Mouse (Mus musculus) liver, embryonic 14.5 days (tissue): Measurements from ENCODE around the gene AW822073. TPM values are rescaled to one million over a fixed set of nuclear protein-coding genes. Genes with fewer than 3 reads are reported as not detected.

Experiments
- ATAC-seq: fragments of 200-750 bp; cut with Nextera tagmentation; 2 replicates; pipeline ENCODE4 v1.8.0; 2017; ENCODE audit warnings: moderate number of reproducible peaks, mild to moderate bottlenecking, moderate library complexity; ENCODE audit not compliant: insufficient read depth
- DNase-seq, 3 experiments: peaks; one replicate each; pipeline ENCODE4 v3.0.0-alpha.2; 2012 to 2013; ENCODE audit warnings: low read depth in 3 of 3, low spot score in 3 of 3
- H3K27ac ChIP-seq: fragments of 300-500 bp; sonication (generic); 2 replicates; pipeline ENCODE4 v1.5.1; 2014; ENCODE audit warnings: moderate library complexity, mild to moderate bottlenecking, control low read depth, inconsistent platforms
- H3K27me3 ChIP-seq: fragments of 300-500 bp; sonication (generic); 2 replicates; pipeline ENCODE4 v1.6.1; 2014; ENCODE audit warnings: mild to moderate bottlenecking, low read length, moderate library complexity; ENCODE audit not compliant: control insufficient read depth, insufficient read depth
- H3K36me3 ChIP-seq: fragments of 300-500 bp; sonication (generic); replicated peaks from 2 replicates; pipeline ENCODE4 v1.6.1; 2014; ENCODE audit warnings: low read depth; ENCODE audit not compliant: control insufficient read depth, insufficient read depth
- H3K4me1 ChIP-seq, 2 experiments: fragments of 200-500 bp in 1 of 2; fragments of 300-500 bp in 1 of 2; sonication (generic) in 1 of 2; replicated peaks; 2 replicates each; pipeline ENCODE4 v1.6.1; 2012 to 2014; ENCODE audit warnings: antibody characterized with exemption in 1 of 2, inconsistent platforms in 1 of 2, low read length in 1 of 2; ENCODE audit not compliant: control insufficient read depth in 2 of 2, insufficient read depth in 2 of 2
- H3K4me2 ChIP-seq: fragments of 300-500 bp; sonication (generic); 2 replicates; pipeline ENCODE4 v1.6.1; 2014; ENCODE audit warnings: low read depth, mild to moderate bottlenecking, control low read depth, moderate library complexity
- H3K4me3 ChIP-seq, 2 experiments: fragments of 200-500 bp in 1 of 2; fragments of 300-500 bp in 1 of 2; sonication (generic) in 1 of 2; 2 replicates each; pipeline ENCODE4 v1.5.1; 2012 to 2014; ENCODE audit warnings: low read depth in 2 of 2, low read length in 2 of 2, mild to moderate bottlenecking in 2 of 2, control low read depth in 1 of 2, inconsistent platforms in 1 of 2, moderate library complexity in 1 of 2; ENCODE audit not compliant: insufficient read depth in 1 of 2
- H3K9ac ChIP-seq: fragments of 300-500 bp; sonication (generic); replicated peaks from 2 replicates; pipeline ENCODE4 v1.6.1; 2014; ENCODE audit warnings: mild to moderate bottlenecking, control low read depth, moderate library complexity
- H3K9me3 ChIP-seq: fragments of 300-500 bp; sonication (generic); 2 replicates; pipeline ENCODE4 v1.6.1; 2016; ENCODE audit warnings: low read length, mixed read lengths; ENCODE audit not compliant: control insufficient read depth
- CTCF ChIP-seq: IDR thresholded peaks from 2 replicates; pipeline ENCODE4 v1.5.1; 2016; ENCODE audit warnings: antibody characterized with exemption, low read depth, control low read depth
- EP300 ChIP-seq: IDR thresholded peaks from 2 replicates; pipeline ENCODE4 v1.6.1; 2016; ENCODE audit warnings: antibody characterized with exemption, low read depth
- WGBS: fragments of 180-500 bp; shearing (Covaris S2); extraction: QIAGEN DNeasy Blood & Tissue Kit; methylation state at CpG from one replicate; pipeline ENCODE4 v1.1.7; 2014; ENCODE audit not compliant: insufficient replicate concordance; 5-methylcytosine and 5-hydroxymethylcytosine counted together
- polyA plus RNA-seq, 2 experiments: library from polyadenylated mRNA; depleted of rRNA in 1 of 2; stranded (reverse) in 1 of 2; unstranded in 1 of 2; fragments of >200 nt; fragmentation: Nextera tagmentation in 1 of 2; extraction: Ambion mirVana in 1 of 2; gene quantifications; 2 replicates each; pipeline versions ENCODE4 v1.2.1 to v1.2.3; 2012 to 2014

AW822073 gene
- polyA plus RNA-seq, 2 experiments: not detected

DNA sequence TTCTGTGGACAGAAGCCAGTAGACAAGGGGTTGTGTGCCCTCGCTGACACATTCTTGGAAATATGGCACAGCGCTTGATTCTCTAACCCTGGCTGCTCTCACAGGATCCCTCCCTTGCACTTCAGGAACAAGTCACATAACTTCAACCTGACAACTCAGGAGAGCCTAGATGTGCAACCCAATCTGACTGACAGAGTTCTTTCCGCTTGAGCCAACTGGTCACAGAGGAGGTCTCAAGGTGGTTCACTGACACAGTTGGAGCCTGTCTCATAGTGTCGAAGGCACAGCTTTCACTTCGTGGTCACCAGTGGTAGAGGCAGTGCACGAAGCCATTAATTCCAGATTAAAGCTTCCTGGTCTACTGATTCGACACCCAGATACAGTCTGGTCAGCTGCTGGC is 12.5 kb downstream of the AW822073 start:
- H3K9me3 ChIP-seq: no peaks in the 10 kb centered on the region
- H3K36me3 ChIP-seq: no peaks in the 10 kb centered on the region
- H3K4me2 ChIP-seq: no peak overlapping the region
- DNase-seq (no peak), ATAC-seq (no peak)
- TF ChIP-seq EP300 (no peak), CTCF (no peak)
- no peak overlapping the region for H3K27ac ChIP-seq
- 50% methylated on average over 7 of the region's 7 CpGs for WGBS
- H3K27me3 ChIP-seq: no peaks in the 10 kb centered on the region
- H3K9ac ChIP-seq: no peak overlapping the region
- no peaks in the 10 kb centered on the region for H3K4me1 ChIP-seq
- no peak overlapping the region for H3K4me3 ChIP-seq

- Histone ChIP-seq H3K4me3 (no peak overlapping the region), H3K9me3 (no peaks in the 10 kb centered on the region), H3K27ac (no peak overlapping the region), H3K4me2 (no peak overlapping the region), H3K4me1 (no peaks in the 10 kb centered on the region), H3K9ac (no peak overlapping the region), H3K36me3 (no peaks in the 10 kb centered on the region), H3K27me3 (no peaks in the 10 kb centered on the region)
- ATAC-seq (no peak), DNase-seq (no peak)
- 66% methylated on average over 2 of the region's 2 CpGs for WGBS
- no peak for TF ChIP-seq CTCF
- TF ChIP-seq EP300: no peak
Measured at GRCm38 (mm10) chr10:58211213-58211612, 13.5 kb downstream of the AW822073 start.

DNA sequence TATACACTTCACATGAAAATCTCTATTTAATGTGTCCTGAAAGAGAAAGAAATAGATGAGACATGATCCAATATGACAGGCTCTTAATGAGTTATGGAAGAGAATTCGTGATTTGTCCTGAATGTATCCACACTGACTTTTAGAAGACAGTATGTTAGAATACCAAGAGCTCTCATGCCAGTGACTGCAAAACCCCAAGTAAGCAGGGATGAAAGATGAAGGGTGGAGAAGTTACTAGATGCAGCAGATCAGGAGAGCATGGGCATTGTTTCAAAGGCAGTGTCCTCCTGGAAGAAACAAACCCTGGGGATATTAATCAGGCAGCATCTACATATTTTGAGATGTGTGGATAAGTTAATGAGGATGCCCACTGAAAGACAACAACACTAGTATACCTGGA is 14.2 kb downstream of the AW822073 start:
- Histone ChIP-seq H3K27me3 (no peaks in the 10 kb centered on the region), H3K9ac (no peak overlapping the region), H3K4me1 (no peaks in the 10 kb centered on the region), H3K27ac (no peak overlapping the region), H3K9me3 (no peaks in the 10 kb centered on the region; the same call in 1 of the 2 replicates), H3K4me2 (no peak overlapping the region), H3K36me3 (no peaks in the 10 kb centered on the region), H3K4me3 (no peak overlapping the region)
- WGBS: 33% methylated on average over 1 of the region's 1 CpGs
- DNase-seq (no peak), ATAC-seq (no peak)
- no peak for TF ChIP-seq CTCF
- no peak for TF ChIP-seq EP300

DNA sequence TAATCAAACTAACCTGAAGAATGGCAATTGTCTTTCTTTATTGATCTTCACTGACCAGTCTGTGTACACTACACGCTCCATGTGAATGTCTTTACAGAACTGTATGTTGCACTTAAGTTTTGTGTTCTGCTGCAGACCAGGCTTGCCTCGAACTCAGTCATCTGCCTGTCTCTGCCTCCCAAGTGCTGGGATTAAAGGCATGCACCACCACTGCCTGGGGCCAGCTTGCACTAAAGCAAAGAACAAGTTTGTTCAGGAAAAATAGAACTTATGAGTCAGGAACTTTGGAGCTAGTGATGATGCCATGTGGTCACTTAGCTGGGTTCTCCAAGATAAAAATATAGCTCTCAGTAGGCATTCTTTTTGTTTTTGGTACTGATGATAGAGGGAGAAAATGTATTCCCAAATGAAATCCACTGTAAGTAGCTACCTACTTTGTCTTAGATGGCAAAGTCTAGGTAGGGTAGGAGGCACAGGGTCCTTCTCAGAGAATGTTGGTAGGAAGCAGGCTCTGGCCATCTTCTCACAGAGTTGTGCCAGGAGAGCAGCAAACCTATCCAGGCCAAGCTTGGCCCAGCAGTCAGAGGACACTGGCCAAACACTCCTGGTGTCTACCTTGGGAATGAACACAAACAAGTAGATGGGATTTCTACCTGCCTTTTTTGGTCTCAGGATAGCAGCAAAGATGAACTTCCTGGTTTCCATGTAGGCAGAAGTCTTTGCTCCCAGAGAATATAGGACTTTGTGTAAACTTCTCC is 14.8 kb downstream of the AW822073 start:
- H3K27ac ChIP-seq: no peak overlapping the region
- H3K36me3 ChIP-seq: no peaks in the 10 kb centered on the region
- no peak overlapping the region for H3K4me3 ChIP-seq
- DNase-seq: no peak
- no peak overlapping the region for H3K4me2 ChIP-seq
- H3K9me3 ChIP-seq: no peaks in the 10 kb centered on the region; the same call in 1 of the 2 replicates
- WGBS: 35% methylated on average over 2 of the region's 2 CpGs
- no peak for TF ChIP-seq EP300
- TF ChIP-seq CTCF: no peak
- H3K27me3 ChIP-seq: no peaks in the 10 kb centered on the region
- H3K9ac ChIP-seq: no peak overlapping the region
- ATAC-seq: no peak
- no peaks in the 10 kb centered on the region for H3K4me1 ChIP-seq

DNA sequence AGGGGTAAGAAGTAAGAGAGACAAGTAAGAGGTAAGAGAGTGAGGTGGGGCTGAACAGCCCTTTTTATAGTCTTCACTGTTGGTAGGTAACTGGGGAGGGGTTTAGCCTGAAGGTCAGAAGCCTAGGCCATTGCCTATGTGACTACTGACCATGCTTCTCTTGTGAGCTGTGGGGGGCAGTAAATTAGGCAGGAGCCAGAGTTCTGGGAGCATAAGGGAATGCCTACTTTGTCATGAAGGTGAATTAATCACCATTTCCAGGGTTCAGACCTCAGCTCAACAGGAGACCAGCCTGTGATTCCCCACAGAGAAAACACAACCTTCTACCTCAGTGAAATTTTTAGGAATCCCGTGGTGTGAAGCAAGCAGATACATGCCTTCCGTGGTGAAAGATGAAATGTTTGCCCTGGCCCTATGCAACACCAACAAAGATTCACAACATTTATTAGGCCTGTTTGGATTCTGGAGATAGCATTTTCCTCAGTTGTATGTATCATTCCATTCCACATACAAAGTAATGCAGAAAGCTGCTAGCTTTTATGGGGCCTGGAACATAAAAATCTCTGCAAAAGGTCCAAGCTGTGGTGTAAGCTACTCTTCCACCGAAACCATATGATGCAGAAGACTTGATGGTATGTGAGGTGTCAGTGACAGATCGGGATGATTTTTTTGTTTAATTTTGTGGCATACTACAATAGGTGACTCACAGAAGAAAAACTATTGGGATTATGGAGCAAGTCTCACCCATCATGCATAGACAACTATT is 17.9 kb downstream of the AW822073 start:
- H3K27me3 ChIP-seq: no peaks in the 10 kb centered on the region
- TF ChIP-seq EP300: no peak
- no peak for TF ChIP-seq CTCF
- 60% methylated on average over 4 of the region's 4 CpGs for WGBS
- no peak overlapping the region for H3K4me3 ChIP-seq
- ATAC-seq (no peak), DNase-seq (no peak)
- no peak overlapping the region for H3K4me2 ChIP-seq
- H3K4me1 ChIP-seq: no peaks in the 10 kb centered on the region
- H3K36me3 ChIP-seq: no peaks in the 10 kb centered on the region
- H3K9ac ChIP-seq: no peak overlapping the region
- H3K9me3 ChIP-seq: no peaks in the 10 kb centered on the region; the same call in 1 of the 2 replicates
- no peak overlapping the region for H3K27ac ChIP-seq
